Mouse (Mus musculus) E14TG2a.4 (cell line): ENCODE results near the gene Ift74.
"Not testable (repeated sequence)": the region's sequence is repeated elsewhere in the genome, so short reads cannot be mapped to it uniquely, and the experiment has no call there.

ENCODE experiments used
- H3K27me3 ChIP-seq: 2 replicates; pipeline ENCODE4 v1.6.1; 2014; ENCODE audit warnings: low read length, control low read depth; ENCODE audit not compliant: insufficient read depth
- H3K36me3 ChIP-seq: 2 replicates; pipeline ENCODE4 v1.6.1; 2014; ENCODE audit warnings: low read length, control low read depth; ENCODE audit not compliant: insufficient read depth
- H3K4me1 ChIP-seq: replicated peaks from 2 replicates; pipeline ENCODE4 v1.6.1; 2014; ENCODE audit warnings: low read depth, low read length, control low read depth
- H3K4me3 ChIP-seq: replicated peaks from 2 replicates; pipeline ENCODE4 v1.5.1; 2014; ENCODE audit warnings: mild to moderate bottlenecking, low read length
- H3K9me3 ChIP-seq: 2 replicates; pipeline ENCODE4 v1.6.1; 2014; ENCODE audit warnings: low read length, control low read depth
- CTCF ChIP-seq: conservative IDR thresholded peaks from 2 replicates; pipeline ENCODE4 v1.5.1; 2014; ENCODE audit warnings: low read length
- NANOG ChIP-seq: IDR thresholded peaks from 2 replicates; pipeline ENCODE4 v1.6.1; 2014; ENCODE audit warnings: borderline replicate concordance, low read length, mixed read lengths
- POU5F1 ChIP-seq: IDR thresholded peaks from 2 replicates; pipeline ENCODE4 v1.6.1; 2014; ENCODE audit warnings: low read length, borderline replicate concordance

The Ift74 gene

DNA sequence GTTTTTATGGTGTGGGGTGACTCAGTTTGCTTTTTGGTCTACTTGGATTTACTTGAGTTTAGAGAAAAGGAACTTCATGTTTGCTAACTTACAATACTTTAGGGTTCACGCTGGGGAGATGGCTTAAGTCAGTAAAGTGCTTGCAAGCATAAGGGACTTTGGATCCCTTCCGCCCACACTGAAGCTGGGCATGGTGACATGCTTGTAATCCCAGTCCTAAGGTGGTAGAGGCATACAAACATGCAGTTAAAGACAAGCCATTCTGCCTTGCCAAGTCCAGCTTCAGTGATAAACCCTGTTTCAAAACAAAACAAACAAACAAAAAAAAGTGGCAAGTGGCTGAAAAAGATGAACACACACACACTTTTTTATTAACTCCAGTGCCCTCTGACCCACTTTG is 66.9 kb downstream of the Ift74 start:
- Histone ChIP-seq H3K36me3 (peaks cover 13% of the 10 kb centered on the region), H3K27me3 (no peaks in the 10 kb centered on the region), H3K4me1 (no peaks in the 10 kb centered on the region), H3K9me3 (no peaks in the 10 kb centered on the region), H3K4me3 (no peak overlapping the region)
- no peak for TF ChIP-seq CTCF

DNA sequence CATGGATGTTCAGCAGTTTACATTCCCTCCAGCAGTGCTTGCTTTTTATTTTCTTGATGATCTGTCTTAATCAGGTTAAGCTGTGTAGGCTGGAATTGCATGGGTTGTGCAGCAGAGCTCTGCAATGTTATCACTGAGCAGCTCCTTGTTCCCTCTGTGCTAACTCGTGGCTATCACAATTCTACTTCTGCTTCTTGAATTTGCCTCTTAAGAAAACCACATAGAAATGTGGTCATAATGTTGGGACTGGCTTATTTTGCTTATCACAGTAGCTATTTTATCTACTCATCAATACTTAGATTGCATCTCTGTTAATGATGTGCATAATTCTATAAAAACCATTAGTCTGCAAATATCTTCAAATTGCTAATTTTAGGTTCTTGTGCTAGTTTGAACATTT is 67.7 kb downstream of the Ift74 start:
- peaks cover 16% of the 10 kb centered on the region for H3K36me3 ChIP-seq
- no peak for TF ChIP-seq CTCF
- no peak for TF ChIP-seq NANOG
- no peaks in the 10 kb centered on the region for H3K27me3 ChIP-seq
- no peaks in the 10 kb centered on the region for H3K4me1 ChIP-seq
- no peaks in the 10 kb centered on the region for H3K9me3 ChIP-seq
- H3K4me3 ChIP-seq, result no peak overlapping the region

- Histone ChIP-seq H3K27me3 (no peaks in the 10 kb centered on the region), H3K36me3 (peaks cover 25% of the 10 kb centered on the region), H3K9me3 (no peaks in the 10 kb centered on the region), H3K4me1 (no peaks in the 10 kb centered on the region), H3K4me3 (no peak overlapping the region)
- TF ChIP-seq NANOG, result no peak
- TF ChIP-seq CTCF, result no peak
- no peak for TF ChIP-seq POU5F1
Observed at GRCm38 (mm10) chr4:94683305-94683704, 69.0 kb downstream of the Ift74 start.

DNA sequence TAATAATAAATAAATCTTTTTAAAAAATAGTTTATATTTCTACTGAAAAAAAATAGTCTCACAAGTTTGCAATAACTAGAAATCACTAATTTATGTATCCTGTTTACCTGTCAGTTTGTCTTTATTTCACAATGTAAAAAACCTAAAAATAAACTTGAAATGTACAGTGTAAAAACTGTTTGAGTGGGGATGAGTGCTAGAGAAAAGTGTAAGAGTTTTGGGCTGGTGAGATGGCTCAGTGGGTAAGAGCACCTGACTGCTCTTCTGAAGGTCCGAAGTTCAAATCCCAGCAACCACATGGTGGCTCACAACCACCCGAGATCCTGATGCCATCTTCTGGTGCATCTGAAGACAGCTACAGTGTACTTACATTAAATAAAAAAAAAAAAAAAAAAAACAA is 75.5 kb downstream of the Ift74 start:
- peaks cover 13% of the 10 kb centered on the region for H3K36me3 ChIP-seq
- H3K27me3 ChIP-seq, H3K4me1 ChIP-seq, H3K9me3 ChIP-seq, H3K4me3 ChIP-seq: not testable (repeated sequence)

- Histone ChIP-seq H3K4me3 (no peak overlapping the region), H3K9me3 (no peaks in the 10 kb centered on the region), H3K36me3 (peaks cover 13% of the 10 kb centered on the region), H3K4me1 (no peaks in the 10 kb centered on the region), H3K27me3 (no peaks in the 10 kb centered on the region)
- TF ChIP-seq CTCF (no peak), NANOG (no peak), POU5F1 (no peak)
Observed at GRCm38 (mm10) chr4:94691078-94691477, 76.8 kb downstream of the Ift74 start.

DNA sequence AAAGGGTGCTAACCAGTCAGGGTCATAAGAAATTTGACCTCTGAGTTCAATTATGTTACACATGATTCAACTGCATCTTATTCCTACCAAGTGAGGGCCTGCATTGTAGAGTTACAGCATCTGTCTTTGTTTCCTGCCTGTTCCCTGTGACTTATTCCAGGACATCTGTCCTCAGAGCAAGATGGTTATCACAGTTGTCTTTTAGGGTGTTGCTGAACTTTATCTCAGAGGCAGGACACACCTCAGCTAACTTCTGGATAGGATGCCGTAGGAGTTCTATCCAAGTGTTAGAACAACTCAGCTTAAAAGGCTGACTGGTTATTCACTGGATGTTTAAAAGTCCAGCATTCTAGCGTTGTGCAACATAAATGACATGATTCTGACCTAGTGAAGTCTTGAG is 77.9 kb downstream of the Ift74 start:
- peaks cover 9% of the 10 kb centered on the region for H3K36me3 ChIP-seq
- no peaks in the 10 kb centered on the region for H3K27me3 ChIP-seq
- H3K4me3 ChIP-seq, result no peak overlapping the region
- TF ChIP-seq POU5F1, result no peak
- TF ChIP-seq NANOG, result no peak
- H3K4me1 ChIP-seq, result no peaks in the 10 kb centered on the region
- no peaks in the 10 kb centered on the region for H3K9me3 ChIP-seq

DNA sequence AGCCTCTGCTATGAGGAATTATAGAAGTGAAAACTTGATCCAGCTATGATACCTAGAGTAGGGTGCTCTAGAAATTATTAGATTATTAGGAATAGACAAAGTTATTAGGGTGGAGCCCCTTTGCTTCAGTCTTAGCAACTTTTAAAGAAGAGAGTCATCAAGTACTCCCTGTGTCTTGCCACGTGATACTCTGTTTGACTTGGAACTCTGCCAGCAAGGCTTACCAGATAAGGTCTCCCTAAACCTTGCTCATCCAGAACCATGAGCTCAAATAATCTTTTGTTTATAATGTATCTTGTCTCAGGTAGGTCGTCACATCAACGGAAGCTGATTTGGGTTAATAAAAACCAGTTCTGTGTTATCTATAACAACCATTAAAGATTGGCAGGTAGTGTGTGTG is 82.1 kb downstream of the Ift74 start:
- Histone ChIP-seq H3K4me1 (no peaks in the 10 kb centered on the region), H3K27me3 (no peaks in the 10 kb centered on the region), H3K36me3 (no peaks in the 10 kb centered on the region), H3K9me3 (no peaks in the 10 kb centered on the region), H3K4me3 (no peak overlapping the region)
- TF ChIP-seq POU5F1, result no peak

- Histone ChIP-seq H3K36me3 (no peaks in the 10 kb centered on the region), H3K27me3 (no peaks in the 10 kb centered on the region), H3K9me3 (no peaks in the 10 kb centered on the region), H3K4me3 (no peak overlapping the region), H3K4me1 (no peaks in the 10 kb centered on the region)
- TF ChIP-seq NANOG, result no peak
Observed at GRCm38 (mm10) chr4:94711002-94711401, 96.7 kb downstream of the Ift74 start.

DNA sequence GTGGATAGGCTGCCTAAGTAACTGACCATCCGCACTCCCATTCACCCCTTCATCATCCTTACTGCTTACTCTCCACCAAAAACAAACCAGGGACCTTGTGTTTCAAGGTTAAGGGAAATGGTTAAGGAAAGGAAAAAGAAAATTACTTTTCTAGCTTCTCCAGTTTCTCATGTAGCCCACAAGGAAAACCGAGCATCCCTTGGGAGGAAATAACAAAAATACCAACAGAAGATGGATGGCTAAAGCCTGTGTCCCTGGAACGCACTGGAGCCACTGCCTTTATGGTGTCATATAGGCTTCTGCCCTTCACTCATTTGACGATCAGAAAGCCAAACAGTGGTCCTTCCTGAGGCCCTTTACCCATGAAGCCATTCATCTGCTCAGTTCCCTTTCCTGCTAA is 97.1 kb downstream of the Ift74 start:
- H3K9me3 ChIP-seq, result no peaks in the 10 kb centered on the region
- no peaks in the 10 kb centered on the region for H3K4me1 ChIP-seq
- no peaks in the 10 kb centered on the region for H3K27me3 ChIP-seq
- TF ChIP-seq POU5F1 (no peak), CTCF (no peak), NANOG (no peak)
- no peaks in the 10 kb centered on the region for H3K36me3 ChIP-seq
- H3K4me3 ChIP-seq, result no peak overlapping the region

GRCm38 (mm10) chr4:94713741-94714140 is 99.5 kb downstream of the Ift74 start:
- no peaks in the 10 kb centered on the region for H3K9me3 ChIP-seq

More at GRCm38 (mm10) chr4:94713741-94714140, 99.5 kb downstream of the Ift74 start:
- H3K36me3 ChIP-seq, result no peaks in the 10 kb centered on the region
- H3K4me3 ChIP-seq, result no peak overlapping the region
- no peaks in the 10 kb centered on the region for H3K4me1 ChIP-seq
- H3K27me3 ChIP-seq, result no peaks in the 10 kb centered on the region
- TF ChIP-seq NANOG (no peak), CTCF (no peak), POU5F1 (no peak)
